Comparison of ENCODE assay signal across 9 mouse cellular contexts in the genomic region with DNA sequence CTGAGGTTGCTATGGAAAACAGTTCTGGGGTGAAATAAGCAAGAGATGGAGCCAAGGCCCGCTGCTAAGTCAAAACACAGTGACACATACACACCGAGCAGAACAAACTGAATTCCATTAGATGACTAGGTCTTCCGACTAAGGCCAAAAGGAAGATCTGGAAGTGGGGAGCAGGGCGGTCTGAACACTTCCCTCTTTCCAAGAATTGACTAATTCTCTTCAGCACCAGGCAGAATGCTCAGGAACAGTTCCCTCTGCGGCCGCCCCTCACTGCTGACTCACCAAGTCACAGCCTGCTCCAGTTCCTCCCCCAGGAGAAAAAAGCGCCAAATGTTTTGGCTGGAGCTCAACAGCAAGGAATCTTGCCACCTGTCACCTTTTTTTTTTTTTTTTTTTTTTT.
DNase-seq lines count a peak whose midpoint lies in the region; ATAC-seq lines count a peak whose summit lies in the region.
"Had no signal": no experiment of that assay in that cellular context is flagged by ENCODE, and none has a peak within 500 bp of the region (broad histone marks: within the 10 kb centered on the region; RNA-seq: fewer than 3 reads in every experiment).

No protein-coding gene starts in this region.

- H3K9ac ChIP-seq in midbrain, embryonic 15.5 days, result no peak overlapping the region
- H3K9ac ChIP-seq in forebrain, embryonic 12.5 days, result no peak overlapping the region
- H3K9ac ChIP-seq: midbrain, embryonic 12.5 days had no signal

- WGBS in midbrain, embryonic 15.5 days, result 85% methylated on average over 7 of the region's 7 CpGs
- WGBS in forebrain, embryonic 12.5 days, result 86% methylated on average over 7 of the region's 7 CpGs

- DNase-seq in ovary, adult 18-20 months (ENCODE audit: low spot score), result peak; percentile 43
- DNase-seq in ovary, postnatal 14 days (ENCODE audit: low spot score), result no peak
- peak; percentile 27 to 37 for DNase-seq in frontal cortex, postnatal 14 days (ENCODE audit: low spot score in 2 of 2)
- DNase-seq in layer of hippocampus, postnatal 10 days (ENCODE audit: low spot score in 2 of 2), result peak; percentile 27 to 45
- peak; percentile 41 for DNase-seq in right cerebral cortex, postnatal 14 days
- DNase-seq in spleen, postnatal 4 days (ENCODE audit: low spot score in 2 of 2), result no peak

- no peak overlapping the region for H3K27ac ChIP-seq in midbrain, embryonic 15.5 days
- no peak overlapping the region for H3K27ac ChIP-seq in forebrain, embryonic 12.5 days
- H3K27ac ChIP-seq: midbrain, embryonic 12.5 days had no signal

- H3K36me3 ChIP-seq in midbrain, embryonic 15.5 days (replicated peaks), result no peaks in the 10 kb centered on the region
- H3K36me3 ChIP-seq in forebrain, embryonic 12.5 days (replicated peaks), result no peaks in the 10 kb centered on the region
- H3K36me3 ChIP-seq: midbrain, embryonic 12.5 days had no signal

- no peaks in the 10 kb centered on the region for H3K27me3 ChIP-seq in midbrain, embryonic 15.5 days (replicated peaks)
- no peaks in the 10 kb centered on the region for H3K27me3 ChIP-seq in forebrain, embryonic 12.5 days
- H3K27me3 ChIP-seq: midbrain, embryonic 12.5 days had no signal

- H3K4me2 ChIP-seq in midbrain, embryonic 15.5 days, result no peak overlapping the region
- no peak overlapping the region for H3K4me2 ChIP-seq in forebrain, embryonic 12.5 days
- H3K4me2 ChIP-seq: midbrain, embryonic 12.5 days had no signal

- no peak for ATAC-seq in midbrain, embryonic 15.5 days (replicated peaks)
- ATAC-seq in forebrain, embryonic 12.5 days (ENCODE audit: low FRiP score), result no peak

- H3K4me1 ChIP-seq in midbrain, embryonic 15.5 days, result no peaks in the 10 kb centered on the region
- H3K4me1 ChIP-seq in forebrain, embryonic 12.5 days, result no peaks in the 10 kb centered on the region
- H3K4me1 ChIP-seq: midbrain, embryonic 12.5 days had no signal

- no peak overlapping the region for H3K4me3 ChIP-seq in midbrain, embryonic 15.5 days
- no peak overlapping the region for H3K4me3 ChIP-seq in forebrain, embryonic 12.5 days (replicated peaks)
- H3K4me3 ChIP-seq: midbrain, embryonic 12.5 days had no signal

- H3K9me3 ChIP-seq in midbrain, embryonic 15.5 days, result no peaks in the 10 kb centered on the region
- no peaks in the 10 kb centered on the region for H3K9me3 ChIP-seq in forebrain, embryonic 12.5 days
- H3K9me3 ChIP-seq: midbrain, embryonic 12.5 days had no signal

Comparison
In these comparisons a context has a peak if more than half of its experiments do, and no peak if none do; other contexts are left out.
1. DNase-seq: peak in ovary, adult 18-20 months (single experiment), frontal cortex, postnatal 14 days (2 of 2), layer of hippocampus, postnatal 10 days (2 of 2) and right cerebral cortex, postnatal 14 days (single experiment); none in ovary, postnatal 14 days (single experiment) and spleen, postnatal 4 days (0 of 2).